Mouse (Mus musculus) c-Kit-positive CD71-positive TER-119-negative erythroid progenitor cells, embryonic 14.5 days (primary cell): ENCODE results near the gene Pdf.
A peak's percentile ranks its signal among the peaks of the same experiment; 100 is the strongest.

Source experiments
- DNase-seq: peaks from one replicate; pipeline ENCODE4 v3.0.0-alpha.2; 2013; ENCODE audit warnings: low read depth

Pdf gene

DNA sequence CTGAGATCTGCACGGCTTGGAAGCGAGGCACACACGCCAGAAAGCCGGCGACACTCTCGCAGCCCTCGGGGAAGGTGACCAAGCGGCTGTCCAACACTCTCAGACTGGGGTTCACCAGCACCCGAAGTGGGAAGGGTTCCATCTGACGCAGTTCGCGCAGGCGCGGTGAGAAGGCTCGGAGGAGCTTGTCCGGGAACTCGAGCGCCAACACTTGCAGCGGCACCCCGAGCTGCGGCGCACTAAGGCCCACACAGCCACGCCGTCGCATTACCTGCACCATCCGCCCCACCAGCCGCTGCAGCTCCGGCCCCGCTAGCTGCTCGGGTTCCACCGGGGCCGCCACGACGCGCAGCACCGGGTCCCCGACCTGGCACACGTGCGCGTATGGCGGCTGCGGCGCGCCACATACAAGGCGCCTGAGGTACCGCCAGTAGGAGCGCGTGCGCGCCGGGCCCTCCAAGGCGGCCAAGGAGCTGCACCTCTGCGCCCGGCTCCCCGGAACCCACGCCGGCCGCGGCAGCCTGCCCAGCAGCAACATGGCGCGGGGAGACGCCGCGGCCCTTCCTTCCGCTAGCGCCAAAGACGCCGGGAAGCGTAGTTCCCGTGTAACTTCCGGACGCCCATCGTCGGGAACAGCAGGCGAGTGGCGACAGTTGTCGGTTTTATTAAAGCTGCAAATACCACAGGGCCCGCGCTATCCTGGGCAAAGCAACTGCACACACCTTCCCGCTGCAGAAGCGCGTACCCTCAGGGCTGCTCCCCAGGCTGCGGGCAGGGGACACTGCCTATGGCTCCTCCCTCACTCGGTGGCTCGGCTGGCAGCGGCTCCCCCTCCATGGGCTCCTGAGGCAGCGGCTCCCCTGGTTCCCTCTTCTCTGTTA is at the start of gene Pdf:
TSS of gene Pdf (minus strand) at position 554 of the 881 bp plus-strand sequence.
- DNase-seq: peak; percentile 75

DNA sequence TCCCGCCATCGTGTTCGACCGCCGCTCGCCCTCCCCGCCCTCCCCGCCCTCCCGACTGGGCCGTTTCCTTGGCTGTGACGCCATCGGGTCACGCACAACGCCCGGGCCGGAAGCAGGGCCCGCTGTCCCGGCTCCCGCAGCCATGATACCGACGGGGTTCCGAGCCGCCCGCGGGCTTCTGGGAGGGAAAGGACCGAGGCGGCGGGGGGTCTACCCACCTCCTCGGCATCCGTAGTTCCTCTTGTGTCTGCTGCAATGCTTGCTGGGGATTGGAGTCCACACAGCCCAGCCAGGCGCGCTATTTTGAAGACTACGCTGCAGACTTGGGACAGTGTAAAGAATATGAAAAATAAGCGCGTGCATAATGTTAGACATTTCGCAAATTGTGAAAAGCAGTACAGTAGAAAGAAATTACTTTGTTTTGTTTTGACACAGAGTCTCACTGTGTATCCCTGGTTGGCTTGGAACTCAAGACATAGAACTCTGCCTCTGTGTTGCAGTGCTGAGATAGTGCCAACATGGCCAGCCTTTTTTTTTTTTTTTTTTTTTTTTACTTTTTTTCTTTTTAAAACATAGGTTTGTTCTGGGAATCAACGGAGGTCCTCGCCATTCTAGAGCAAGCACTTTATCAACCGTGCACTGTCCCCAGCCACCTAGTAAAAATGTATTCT is 48.1 kb upstream of the Pdf start, which contains the start of gene Terf2:
TSS of gene Terf2 (minus strand) at position 182 of the 671 bp plus-strand sequence.
- DNase-seq: peak; percentile 87

DNA sequence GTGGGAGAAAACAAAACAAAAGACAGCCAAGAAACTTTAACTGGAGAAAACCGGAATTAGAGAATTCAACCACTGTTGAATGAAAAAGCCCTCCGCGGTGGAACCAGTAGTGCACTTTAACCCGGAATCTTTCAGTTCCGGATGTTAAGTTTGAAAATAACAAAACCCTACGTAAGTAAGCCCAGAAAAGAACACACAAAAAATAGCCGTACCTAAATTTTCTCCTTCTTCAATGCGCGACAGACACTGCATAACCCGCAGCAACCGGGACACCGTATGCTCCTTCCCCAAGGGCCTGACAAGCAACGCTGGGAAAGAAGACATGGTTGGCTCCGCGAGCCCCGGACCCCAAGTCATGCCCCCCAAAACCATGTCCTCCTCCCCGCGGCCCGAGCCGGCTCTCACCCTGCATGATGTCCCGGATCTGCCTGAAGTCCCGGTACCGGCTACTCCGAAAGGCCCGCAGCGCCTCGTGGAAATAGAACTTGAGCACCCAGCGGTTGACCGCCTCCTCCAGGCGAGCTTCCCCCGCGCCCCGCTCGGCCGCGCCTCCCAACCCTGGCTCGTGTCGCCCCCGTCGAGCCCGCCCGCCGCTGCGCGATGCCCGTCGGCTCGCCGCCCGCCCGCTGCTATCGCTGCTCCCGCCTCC is 47.4 kb upstream of the Pdf start:
- DNase-seq: no peak

DNA sequence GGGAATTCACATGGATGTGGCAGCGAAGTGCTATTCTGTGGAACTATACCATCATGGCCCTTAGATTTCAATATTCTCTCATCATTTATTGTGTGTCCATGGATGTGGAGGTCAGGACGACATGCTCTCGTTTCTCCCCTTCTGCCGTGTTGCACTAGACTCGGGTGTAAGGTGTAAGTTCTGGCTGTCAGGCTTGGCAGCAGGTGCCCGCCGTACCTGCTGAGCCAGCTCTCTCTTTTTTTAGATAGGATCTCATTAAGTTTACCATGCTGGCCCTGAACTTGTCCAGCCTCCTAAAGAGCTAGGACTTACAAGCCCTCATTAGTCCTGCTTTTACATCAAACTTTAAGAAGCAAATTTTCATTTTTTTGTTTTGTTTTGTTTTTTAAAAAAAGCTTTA is 42.1 kb upstream of the Pdf start:
- no peak for DNase-seq

DNA sequence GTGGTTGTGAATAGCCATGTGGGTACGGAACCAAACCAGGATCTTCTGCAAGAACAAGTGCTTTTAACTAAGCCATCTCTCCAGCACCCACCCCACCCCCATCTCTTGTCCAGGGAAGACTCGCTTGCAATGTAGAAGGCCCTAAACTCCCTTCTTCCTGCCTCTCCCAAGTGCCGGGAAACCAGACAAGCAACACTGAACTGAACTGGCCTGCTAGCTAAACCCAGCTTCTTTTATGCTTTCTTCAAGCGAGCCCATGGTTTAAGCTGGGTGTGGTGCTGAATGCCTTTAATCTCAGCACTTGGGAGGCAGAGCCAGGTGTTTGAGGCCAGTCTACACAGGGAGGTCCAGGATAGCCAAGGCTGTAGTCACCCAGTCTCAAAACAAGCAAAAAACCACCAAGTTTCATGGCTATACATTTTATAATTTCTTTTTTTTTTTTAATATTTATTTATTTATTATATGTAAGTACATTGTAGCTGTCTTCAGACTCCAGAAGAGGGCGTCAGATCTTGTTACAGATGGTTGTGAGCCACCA is 40.2 kb upstream of the Pdf start:
- no peak for DNase-seq

DNA sequence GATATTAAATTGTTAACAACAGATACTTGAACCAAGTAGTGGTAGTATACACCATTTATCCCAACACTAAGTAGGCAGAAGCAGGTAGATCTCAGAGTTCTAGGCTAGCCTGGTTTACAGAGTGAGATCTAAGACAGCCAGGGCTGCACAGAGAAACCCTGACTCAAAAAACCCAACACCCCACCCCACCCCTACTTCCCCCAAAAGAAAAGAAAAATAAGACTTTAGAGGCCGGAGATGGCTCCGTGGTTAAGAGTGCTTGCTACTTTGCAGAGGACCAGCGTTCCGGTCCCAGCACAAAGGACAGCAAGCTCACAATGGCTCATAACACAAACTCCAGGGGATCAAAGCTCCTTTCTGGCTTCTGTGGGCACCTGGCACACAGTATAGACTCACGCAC is 37.6 kb upstream of the Pdf start:
- no peak for DNase-seq

DNA sequence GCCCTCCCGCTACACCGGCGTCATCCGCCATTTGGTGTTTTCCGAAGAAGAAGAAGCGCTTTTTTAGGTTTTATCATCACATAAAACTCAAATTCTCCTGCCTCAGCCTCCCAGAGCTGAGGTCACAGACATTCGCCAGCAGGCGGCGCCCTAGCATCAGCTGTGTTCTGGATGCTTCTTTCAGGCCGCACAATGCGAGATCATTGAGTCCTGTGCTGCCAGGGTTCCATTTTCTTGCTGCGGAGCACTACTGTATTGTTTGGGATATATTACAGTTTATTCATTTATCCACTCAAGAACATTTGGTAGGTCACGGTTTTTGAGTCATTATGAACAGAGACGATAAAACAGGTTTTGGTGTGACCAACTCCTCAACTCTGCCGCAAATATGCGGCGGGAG is 36.9 kb upstream of the Pdf start:
- no peak for DNase-seq

DNA sequence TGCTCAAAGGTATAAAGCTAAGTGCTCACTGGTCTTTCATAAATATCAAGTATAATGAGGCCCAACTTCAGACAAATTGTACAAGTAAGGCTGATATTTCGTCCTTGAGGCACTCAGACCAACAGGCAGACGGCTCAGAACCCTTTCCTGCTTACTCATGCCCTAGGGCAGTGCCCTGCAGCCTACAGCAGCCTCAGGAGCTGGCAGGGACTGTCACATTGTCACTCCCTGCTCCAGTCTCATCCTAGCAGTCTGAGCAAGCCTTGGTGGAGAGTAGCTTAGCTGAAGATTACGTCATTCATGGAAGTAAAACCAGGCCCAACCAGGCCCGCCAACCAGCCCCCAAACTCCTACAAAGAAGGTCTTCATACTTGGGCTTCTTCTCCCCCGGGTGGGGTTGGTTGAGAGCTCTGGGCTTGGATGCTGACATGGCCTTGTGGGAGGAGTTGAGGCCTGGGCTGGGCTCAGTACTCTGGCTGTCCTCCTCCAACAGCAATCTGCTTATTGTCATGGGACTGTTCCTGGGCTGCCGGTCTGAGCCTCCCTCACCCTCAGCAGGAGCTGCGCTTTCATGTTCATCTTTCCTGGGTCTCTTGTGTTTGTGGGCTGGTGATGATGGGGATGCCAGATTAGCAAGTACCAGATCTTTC is 27.9 kb upstream of the Pdf start:
- no peak for DNase-seq

DNA sequence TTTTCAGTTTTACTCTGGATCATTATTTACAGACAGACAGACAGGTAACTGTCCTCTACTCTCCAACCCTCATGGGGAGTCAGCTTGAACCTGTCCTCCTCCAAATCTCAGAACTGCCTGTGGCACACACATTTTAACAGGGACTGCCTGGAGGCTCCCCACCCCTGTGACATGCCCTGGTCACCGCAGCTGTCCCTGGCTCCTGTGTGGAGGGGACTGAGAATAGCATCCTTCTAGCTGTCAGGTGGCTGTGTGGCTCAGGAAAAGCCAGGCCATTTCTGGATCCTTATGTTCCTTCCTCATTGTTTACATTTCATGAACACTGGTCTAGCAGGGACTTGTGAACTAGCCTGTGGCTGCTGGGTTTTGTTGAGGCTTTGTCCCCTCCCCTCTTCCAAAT is 25.7 kb upstream of the Pdf start:
- DNase-seq: no peak

DNA sequence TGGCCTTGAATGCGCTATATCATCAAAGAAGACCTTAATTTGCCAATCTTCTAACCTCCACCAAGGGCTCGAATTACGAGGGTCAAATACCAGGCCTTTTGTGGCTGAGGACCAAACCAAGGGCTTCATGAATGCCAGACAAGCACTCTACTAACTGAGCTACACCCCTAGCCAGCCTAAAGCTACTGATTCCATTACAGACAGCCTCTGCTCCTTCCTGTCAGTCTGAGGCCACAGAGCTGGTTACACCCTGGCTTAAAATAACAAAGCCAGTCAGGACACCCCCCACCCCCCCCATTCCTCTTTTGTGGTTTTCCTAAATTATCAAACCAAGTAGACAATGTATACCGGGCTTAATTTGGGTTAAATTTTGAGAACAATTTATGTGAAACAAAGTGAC is 25.3 kb upstream of the Pdf start:
- no peak for DNase-seq

DNA sequence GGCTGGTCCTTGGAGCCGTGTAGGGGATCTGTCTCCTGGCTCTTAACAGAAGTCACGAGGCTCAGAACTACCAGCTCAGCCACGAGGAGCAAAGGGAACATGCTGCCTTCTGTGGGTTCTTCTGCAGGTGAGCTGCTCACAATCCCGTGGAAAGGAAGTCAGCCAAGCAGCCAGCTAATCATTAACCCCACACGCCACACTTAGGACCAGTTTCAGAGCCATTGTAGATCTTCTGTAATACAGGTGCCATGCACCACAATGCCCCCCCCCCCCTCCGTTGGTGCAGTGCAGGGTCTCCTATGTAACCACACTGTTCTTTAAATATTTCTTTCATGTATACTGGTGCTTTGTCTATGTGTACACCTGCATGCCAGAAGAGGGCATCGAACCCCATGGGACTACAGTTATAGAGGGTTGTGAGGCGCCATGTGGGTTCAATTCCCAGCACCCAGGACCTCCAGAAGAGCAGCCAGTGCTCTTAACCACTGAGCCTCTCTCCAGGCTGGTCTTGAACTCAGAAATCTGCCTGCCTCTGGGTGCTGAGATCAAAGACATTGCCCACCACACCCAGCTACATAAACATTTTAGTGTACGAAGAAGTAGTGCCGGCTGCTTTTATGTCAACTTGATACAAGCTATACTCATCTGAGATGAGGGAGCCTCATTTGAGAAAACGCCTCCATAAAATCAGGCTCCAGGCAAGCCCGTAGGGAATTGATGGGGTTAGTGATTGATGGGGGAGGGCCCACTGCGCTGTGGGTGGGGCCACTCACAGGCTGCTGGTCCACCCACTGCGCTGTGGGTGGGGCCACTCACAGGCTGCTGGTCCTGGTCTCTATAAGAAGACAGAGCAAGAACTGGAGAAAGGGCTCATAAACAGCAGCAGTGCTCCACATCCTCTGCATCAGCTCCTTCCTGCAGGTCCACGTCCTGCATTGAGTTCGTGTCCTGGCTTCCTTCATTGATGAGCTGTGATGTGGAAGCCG is 17.4 kb upstream of the Pdf start, which contains the start of gene Tmed6:
TSS of gene Tmed6 (minus strand) at position 134 of the 986 bp plus-strand sequence.
- DNase-seq: peak; percentile 76

DNA sequence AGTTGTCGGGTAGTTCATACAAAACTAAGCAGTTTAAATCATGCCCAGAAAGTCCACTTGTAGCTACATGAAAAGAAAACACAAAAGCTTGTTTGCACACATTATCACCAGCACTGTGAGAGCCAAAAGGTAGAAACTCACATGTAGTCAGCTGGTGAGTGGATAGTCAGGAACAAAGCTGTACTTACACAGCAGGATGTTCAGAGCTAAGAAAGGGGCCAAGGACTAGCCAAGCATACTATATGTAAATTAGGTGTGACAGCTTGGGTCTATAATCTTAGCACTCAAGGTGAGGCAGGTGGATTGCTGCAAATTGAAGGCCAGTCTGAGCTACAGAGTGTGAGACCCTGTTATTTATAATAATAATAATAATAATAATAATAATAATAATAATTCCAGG is 14.2 kb upstream of the Pdf start:
- no peak for DNase-seq

DNA sequence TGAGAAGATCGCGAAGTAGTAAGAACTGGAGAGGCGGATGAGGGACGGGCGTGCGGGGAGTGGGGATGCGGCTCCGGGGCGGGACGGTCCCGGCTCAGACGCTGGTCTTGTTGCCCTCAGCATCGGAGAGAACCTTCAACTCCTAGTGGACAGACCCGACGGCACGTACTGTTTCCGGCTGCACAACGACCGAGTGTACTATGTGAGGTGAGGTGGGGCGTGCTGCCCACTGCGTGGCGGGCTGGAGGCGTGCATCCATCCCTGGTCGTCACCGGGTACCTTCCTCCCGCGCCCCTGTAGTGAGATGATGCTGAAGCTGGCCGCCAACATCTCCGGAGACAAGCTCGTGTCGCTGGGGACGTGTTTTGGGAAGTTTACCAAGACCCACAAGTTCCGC is 8.6 kb upstream of the Pdf start:
- DNase-seq: no peak

DNA sequence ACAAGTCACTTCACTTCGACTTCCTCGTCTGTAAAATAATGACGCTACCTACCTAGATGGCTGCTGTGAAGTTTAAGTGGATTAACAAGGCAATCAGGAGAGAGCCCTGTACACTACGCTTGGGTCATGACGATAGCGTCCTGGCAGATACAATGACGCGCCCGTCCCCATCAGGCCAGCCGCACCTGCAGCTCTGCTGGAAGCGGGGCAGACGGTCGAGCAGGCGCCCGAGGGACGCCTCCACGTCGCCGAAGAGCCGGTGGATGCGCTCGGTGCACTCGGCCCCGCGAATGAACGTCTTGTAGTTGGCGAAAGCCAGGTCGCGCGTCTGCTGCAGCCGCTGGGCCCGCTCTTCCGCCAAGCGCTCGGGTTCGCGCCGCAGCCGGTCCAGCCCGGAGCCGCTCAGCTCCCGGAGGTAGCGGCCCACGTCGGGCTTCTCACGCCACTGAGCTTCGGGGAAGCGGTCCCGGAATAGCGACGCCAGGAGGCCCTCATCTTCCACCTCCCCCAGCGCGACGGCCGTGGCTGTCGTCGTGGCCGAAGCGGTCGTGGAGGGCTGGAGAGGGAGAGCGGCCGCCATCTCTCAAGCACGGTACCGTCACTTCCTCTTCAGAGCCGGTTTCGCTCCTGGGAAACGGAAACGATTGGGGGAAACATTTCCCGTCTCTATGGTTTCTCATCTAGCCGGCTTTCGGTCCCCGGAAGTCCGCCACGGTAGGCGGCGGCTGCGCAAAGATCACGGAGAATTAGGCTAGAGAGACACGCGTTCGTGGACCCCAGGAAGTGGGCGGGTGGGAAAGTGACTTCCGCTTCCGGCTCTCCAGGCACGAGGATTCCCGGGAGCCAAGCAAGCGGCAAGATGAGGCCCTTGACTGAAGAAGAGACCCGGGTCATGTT is 7.9 kb upstream of the Pdf start, which contains the start of the genes Cog8 and Nip7:
TSS of gene Cog8 (minus strand) at position 614 of the 897 bp plus-strand sequence.
TSS of gene Nip7 (plus strand) at position 802 of the 897 bp plus-strand sequence.
- peak; percentile 97 for DNase-seq

DNA sequence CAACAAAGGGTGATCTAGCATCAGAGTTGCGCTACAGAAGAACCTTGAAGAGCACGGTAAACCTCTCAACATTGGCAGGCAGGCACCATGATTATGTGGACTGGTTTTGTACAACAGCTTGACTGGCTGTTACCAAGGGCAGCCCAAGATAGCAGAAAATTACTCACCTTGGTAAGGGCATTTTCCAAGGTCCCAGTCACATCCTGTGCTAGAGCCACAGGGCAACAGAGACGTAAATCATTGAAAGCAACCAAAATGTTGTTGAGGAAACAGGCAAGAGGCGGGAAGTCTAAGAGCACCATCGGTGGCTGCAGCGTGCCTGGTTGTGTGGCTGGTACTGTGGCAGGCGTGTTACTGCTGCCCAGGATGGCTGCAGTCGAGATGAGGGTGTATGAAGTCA is 3.6 kb upstream of the Pdf start:
- DNase-seq: no peak

DNA sequence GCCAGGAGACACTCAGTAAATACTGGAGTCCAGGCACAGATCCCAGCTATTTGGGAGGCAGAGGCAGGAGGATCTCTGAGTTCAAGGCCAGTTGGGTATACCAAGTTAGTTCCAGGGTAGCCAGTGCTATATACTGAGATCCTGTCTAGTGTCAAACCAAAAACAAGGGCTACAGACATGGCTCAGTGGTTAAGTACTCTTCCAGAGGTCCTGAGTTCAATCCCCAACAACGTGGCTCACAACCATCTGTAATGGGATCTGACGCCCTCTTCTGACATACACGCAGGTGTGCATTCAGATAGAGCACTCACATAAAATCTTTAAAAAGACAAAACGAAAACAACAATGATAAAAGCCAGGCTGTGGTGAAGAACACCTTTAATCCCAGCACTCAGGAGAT is 1.1 kb upstream of the Pdf start:
- DNase-seq: no peak

DNA sequence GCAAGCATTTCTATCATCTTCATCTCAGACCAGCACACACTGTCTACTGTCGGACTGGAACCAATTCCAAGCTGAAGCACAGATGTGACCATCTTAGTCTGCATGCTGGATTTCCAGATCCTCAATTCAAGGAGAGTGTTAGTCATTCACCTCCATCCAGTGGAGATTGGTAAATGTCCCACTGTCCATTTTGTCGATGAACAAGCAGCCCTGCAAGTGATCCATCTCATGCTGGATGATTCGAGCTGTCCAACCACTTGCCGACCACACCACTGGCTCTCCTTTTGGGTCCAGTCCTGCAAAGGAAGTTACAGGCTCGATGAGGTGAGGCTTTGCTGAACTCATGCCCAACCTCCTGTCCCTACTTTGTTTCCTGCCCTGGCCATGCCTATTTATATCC is 1.4 kb downstream of the Pdf start:
- DNase-seq: no peak

DNA sequence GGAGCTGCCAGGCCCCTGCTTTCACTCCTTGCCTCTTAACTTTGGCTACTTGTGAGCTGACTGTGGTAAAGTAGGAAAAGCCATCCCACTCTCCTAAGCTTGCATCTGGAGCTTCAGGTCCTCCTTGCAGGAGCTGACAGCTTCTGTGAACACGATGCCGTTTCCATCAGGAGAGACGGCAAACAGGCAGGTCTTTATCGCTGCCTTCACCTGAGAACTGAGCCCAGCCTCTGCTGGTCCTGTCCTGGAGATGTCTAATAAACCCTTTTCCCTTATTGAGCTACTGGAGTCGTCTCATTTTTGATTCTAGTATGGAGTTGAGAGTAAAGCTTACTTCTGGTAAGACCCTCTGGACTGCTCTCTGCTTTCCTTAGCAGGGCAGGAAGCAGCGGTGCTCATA is 2.9 kb downstream of the Pdf start:
- DNase-seq: no peak

DNA sequence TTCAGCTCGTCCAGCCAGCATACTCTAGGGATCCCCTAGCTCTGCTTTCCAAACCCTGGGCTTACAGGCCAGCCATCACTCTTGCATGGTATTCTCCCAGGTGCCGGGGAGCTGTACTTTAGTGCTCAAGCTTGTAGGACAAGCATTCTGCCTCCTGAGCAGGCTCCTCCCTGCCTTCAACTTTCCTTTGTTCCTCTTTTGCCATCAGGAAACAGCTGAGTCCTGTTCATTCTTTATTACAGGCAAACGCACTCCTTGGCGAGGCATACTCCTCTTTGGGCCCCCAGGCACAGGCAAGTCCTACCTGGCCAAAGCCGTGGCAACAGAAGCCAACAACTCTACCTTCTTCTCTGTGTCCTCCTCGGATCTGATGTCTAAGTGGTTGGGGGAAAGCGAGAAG is 7.8 kb downstream of the Pdf start:
- DNase-seq: no peak

DNA sequence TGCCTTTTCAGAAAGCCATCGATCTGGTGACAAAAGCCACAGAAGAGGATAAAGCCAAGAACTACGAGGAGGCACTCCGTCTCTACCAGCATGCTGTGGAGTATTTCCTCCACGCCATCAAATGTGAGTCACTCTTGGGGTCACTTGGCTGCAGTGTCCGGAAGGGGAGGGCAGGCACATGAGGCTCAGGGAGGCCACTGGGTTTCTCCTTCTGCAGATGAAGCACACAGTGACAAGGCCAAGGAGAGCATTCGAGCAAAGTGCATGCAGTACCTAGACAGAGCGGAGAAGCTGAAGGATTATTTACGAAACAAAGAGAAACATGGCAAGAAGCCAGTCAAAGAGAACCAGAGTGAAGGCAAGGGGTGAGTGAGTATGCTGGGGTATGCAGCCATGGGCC is 11.8 kb downstream of the Pdf start:
- DNase-seq: no peak
